Mouse (Mus musculus): Measurements from ENCODE around the gene Adamts4. TPM values are rescaled to one million over a fixed set of nuclear protein-coding genes. Genes with fewer than 3 reads are reported as not detected.
A peak's percentile ranks its signal among the peaks of the same experiment; 100 is the strongest.

The Adamts4 gene
- polyA plus RNA-seq, 1 experiment from 2014 or later, result 3.0 TPM

DNA sequence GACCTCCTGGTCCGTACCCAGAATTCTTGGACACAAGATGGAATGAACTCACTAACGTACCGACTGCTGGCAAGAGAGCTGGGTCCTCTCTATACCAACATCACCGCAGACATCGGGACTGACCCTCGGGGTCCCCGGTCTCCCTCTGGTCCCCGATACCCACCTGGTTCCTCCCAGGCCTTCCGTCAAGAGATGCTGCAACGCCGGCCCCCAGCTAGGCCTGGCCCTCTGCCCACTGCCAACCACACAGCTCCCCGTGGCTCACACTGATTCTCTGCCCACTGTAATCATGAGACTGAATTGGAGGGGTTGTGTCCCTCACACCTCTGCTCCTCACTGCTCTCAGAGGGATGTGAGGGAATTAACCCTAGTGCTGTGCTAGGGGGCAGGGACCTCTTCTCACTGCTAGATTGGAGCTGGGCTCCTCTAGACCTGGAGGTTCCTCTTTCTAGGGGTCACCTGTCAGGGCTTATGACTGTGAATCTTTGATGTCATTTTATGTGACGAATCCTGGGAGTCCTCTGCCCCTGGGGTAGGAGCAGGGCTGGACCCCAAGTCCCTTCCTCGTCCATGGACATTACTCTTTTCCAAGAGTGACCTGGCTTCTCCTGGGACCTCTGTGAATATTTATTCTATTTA lies 26.0 kb downstream of the Adamts4 start:
- no peaks in the 10 kb centered on the region for H3K9me3 ChIP-seq (ENCODE audit: control insufficient read depth, low read length)
- H3K36me3 ChIP-seq (ENCODE audit: control insufficient read depth, insufficient read depth, low read length), result peaks cover 67% of the 10 kb centered on the region
- no peak overlapping the region for H3K4me3 ChIP-seq (ENCODE audit: control insufficient read depth in 1 of 2, insufficient read depth in 1 of 2, low read depth in 1 of 2, low read length in 2 of 2)
- no peaks in the 10 kb centered on the region for H3K27me3 ChIP-seq (ENCODE audit: control insufficient read depth, insufficient read depth, low read length)
- no peak overlapping the region for H3K9ac ChIP-seq (ENCODE audit: low read length)
- no peak for ATAC-seq (ENCODE audit: insufficient number of reproducible peaks, insufficient read depth, low FRiP score, low read depth)
- H3K4me1 ChIP-seq (ENCODE audit: control insufficient read depth in 2 of 2, insufficient read depth in 2 of 2, low read length in 2 of 2), result peaks cover 9 to 19% of the 10 kb centered on the region in 2 experiments
- no peak overlapping the region for H3K4me2 ChIP-seq (ENCODE audit: low read length)
- 84% methylated on average over 14 of the region's 14 CpGs for WGBS
- no peak overlapping the region for H3K27ac ChIP-seq (replicated peaks in 1 of 2; ENCODE audit: control insufficient read depth in 1 of 2, insufficient read depth in 1 of 2, low read depth in 2 of 2, low read length in 2 of 2)

DNA sequence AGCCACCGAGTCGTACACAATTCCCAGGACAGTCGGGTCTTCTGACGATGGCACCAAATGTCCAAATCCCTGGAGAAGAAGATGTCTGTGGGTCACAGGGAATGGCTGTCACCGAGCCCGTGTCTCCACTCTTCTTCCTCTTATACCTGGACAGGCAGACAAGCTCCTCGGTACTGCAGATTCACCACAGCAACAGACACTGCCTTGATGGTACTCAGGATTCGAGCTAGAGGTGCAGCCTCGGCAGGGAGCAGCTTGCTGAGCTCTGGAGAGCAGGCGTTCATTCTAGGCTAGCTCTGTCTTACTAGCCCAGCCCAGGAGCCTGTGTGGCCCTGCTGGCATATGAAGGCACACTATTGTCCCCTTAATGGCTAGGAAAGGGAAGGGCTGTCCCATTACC lies 27.5 kb downstream of the Adamts4 start:
- no peak overlapping the region for H3K4me3 ChIP-seq (ENCODE audit: control insufficient read depth in 1 of 2, insufficient read depth in 1 of 2, low read depth in 1 of 2, low read length in 2 of 2)
- H3K27ac ChIP-seq (replicated peaks in 1 of 2; ENCODE audit: control insufficient read depth in 1 of 2, insufficient read depth in 1 of 2, low read depth in 2 of 2, low read length in 2 of 2), result no peak overlapping the region
- no peak overlapping the region for H3K9ac ChIP-seq (ENCODE audit: low read length)
- peaks cover 69% of the 10 kb centered on the region for H3K36me3 ChIP-seq (ENCODE audit: control insufficient read depth, insufficient read depth, low read length)
- H3K9me3 ChIP-seq (ENCODE audit: control insufficient read depth, low read length), result no peaks in the 10 kb centered on the region
- H3K27me3 ChIP-seq (ENCODE audit: control insufficient read depth, insufficient read depth, low read length), result no peaks in the 10 kb centered on the region
- no peak for ATAC-seq (ENCODE audit: insufficient number of reproducible peaks, insufficient read depth, low FRiP score, low read depth)
- WGBS, result 87% methylated on average over 10 of the region's 10 CpGs
- peaks cover 6 to 16% of the 10 kb centered on the region in 2 experiments for H3K4me1 ChIP-seq (ENCODE audit: control insufficient read depth in 2 of 2, insufficient read depth in 2 of 2, low read length in 2 of 2)
- H3K4me2 ChIP-seq (ENCODE audit: low read length), result no peak overlapping the region

DNA sequence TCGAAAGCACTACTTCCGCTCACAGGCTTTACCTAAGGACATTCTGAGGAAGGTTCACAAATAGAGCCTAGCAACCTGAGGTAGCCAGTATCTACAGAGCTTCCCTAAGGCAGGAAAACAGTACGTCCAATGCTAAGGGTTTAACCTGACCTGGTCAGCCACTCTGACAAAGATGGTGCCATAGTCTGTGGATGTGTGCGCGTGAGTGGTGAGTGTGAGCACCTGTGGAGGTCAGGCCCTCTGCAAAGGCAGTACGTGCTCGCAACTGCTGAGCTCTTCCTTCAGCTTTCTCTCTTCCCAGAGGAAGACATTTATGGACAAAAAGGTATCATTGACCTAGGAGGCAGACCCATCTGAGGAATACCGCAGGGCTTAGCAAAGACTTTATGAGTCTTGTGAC lies 28.2 kb downstream of the Adamts4 start:
- Histone ChIP-seq H3K36me3 (ENCODE audit: control insufficient read depth, insufficient read depth, low read length) (peaks cover 69% of the 10 kb centered on the region), H3K27ac (replicated peaks in 1 of 2; ENCODE audit: control insufficient read depth in 1 of 2, insufficient read depth in 1 of 2, low read depth in 2 of 2, low read length in 2 of 2) (no peak overlapping the region), H3K4me3 (ENCODE audit: control insufficient read depth in 1 of 2, insufficient read depth in 1 of 2, low read depth in 1 of 2, low read length in 2 of 2) (no peak overlapping the region), H3K27me3 (ENCODE audit: control insufficient read depth, insufficient read depth, low read length) (no peaks in the 10 kb centered on the region), H3K4me1 (ENCODE audit: control insufficient read depth in 2 of 2, insufficient read depth in 2 of 2, low read length in 2 of 2) (peaks cover 6 to 16% of the 10 kb centered on the region in 2 experiments), H3K4me2 (ENCODE audit: low read length) (no peak overlapping the region), H3K9me3 (ENCODE audit: control insufficient read depth, low read length) (no peaks in the 10 kb centered on the region), H3K9ac (ENCODE audit: low read length) (no peak overlapping the region)
- no peak for ATAC-seq (ENCODE audit: insufficient number of reproducible peaks, insufficient read depth, low FRiP score, low read depth)
- 94% methylated on average over 8 of the region's 8 CpGs for WGBS

DNA sequence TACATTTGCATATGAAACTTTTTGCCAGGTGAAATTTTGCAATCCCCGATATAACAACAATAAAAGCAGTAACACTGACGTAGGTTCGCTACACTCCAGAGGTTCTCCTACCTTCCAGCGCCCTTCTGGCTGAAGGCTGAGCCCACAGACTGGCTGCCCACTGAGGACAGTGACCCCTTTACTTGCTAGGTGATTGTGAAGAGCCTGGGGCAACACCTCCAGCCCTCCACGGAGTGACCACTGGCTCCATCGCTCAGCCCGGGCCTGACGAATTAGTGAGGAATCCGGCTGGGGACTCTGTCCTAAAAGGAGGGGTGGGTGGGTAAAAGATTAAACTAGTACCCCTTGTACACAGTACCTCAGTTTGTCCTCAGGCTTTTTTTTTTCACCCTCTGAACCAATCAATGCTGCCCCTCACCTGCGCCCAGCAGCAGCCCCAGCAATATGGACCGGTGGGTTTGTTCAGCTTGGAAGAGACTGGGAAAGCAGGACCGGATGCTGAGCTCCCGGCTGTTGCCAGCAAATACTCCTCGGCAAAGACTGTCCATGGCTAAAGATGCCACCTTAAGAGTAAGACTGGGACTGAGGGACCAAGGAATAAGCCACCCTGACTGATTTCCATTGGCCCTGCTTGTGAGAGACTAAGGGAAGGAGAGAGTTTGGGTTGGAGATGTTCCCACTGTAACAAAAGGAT lies 28.9 kb downstream of the Adamts4 start:
- no peak overlapping the region for H3K27ac ChIP-seq (replicated peaks in 1 of 2; ENCODE audit: control insufficient read depth in 1 of 2, insufficient read depth in 1 of 2, low read depth in 2 of 2, low read length in 2 of 2)
- ATAC-seq (ENCODE audit: insufficient number of reproducible peaks, insufficient read depth, low FRiP score, low read depth), result no peak
- peaks cover 6 to 16% of the 10 kb centered on the region in 2 experiments for H3K4me1 ChIP-seq (ENCODE audit: control insufficient read depth in 2 of 2, insufficient read depth in 2 of 2, low read length in 2 of 2)
- no peak overlapping the region; a peak in 1 of 4 replicates for H3K4me3 ChIP-seq (ENCODE audit: control insufficient read depth in 1 of 2, insufficient read depth in 1 of 2, low read depth in 1 of 2, low read length in 2 of 2)
- peak overlapping the region; percentile 87; the same call in 1 of the 2 replicates for H3K9ac ChIP-seq (ENCODE audit: low read length)
- no peaks in the 10 kb centered on the region for H3K27me3 ChIP-seq (ENCODE audit: control insufficient read depth, insufficient read depth, low read length)
- H3K36me3 ChIP-seq (ENCODE audit: control insufficient read depth, insufficient read depth, low read length), result peaks cover 69% of the 10 kb centered on the region
- H3K4me2 ChIP-seq (ENCODE audit: low read length), result no peak overlapping the region
- WGBS, result 85% methylated on average over 14 of the region's 14 CpGs
- H3K9me3 ChIP-seq (ENCODE audit: control insufficient read depth, low read length), result no peaks in the 10 kb centered on the region

DNA sequence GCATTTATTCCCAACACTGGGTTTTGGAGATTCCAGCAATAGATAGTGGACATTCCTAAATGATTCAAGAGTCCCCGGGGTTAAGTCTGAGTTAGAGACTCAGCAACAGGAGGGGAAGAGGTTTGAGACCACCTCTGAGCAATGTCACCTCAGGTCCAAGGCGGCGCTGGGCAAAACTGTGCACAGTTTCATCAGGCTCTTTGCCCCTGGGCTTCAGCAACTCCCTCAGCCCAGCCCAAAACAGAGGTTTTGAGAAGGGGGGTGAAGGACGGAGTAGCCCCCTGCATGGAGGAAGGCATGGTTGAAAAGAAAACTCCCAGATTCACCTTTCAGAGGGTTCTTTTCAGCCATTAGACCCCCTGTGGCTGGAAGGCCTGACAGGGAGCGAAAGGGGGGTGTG lies 29.5 kb downstream of the Adamts4 start:
- H3K9me3 ChIP-seq (ENCODE audit: control insufficient read depth, low read length), result no peaks in the 10 kb centered on the region
- no peak overlapping the region for H3K27ac ChIP-seq (replicated peaks in 1 of 2; ENCODE audit: control insufficient read depth in 1 of 2, insufficient read depth in 1 of 2, low read depth in 2 of 2, low read length in 2 of 2)
- H3K36me3 ChIP-seq (ENCODE audit: control insufficient read depth, insufficient read depth, low read length), result peaks cover 69% of the 10 kb centered on the region
- H3K4me1 ChIP-seq (ENCODE audit: control insufficient read depth in 2 of 2, insufficient read depth in 2 of 2, low read length in 2 of 2), result peaks cover 6 to 16% of the 10 kb centered on the region in 2 experiments
- no peaks in the 10 kb centered on the region for H3K27me3 ChIP-seq (ENCODE audit: control insufficient read depth, insufficient read depth, low read length)
- peak overlapping the region; percentile 92 for H3K4me2 ChIP-seq (ENCODE audit: low read length)
- peak overlapping the region; percentile 87 for H3K9ac ChIP-seq (ENCODE audit: low read length)
- WGBS, result 61% methylated on average over 5 of the region's 5 CpGs
- H3K4me3 ChIP-seq (ENCODE audit: control insufficient read depth in 1 of 2, insufficient read depth in 1 of 2, low read depth in 1 of 2, low read length in 2 of 2), result peak overlapping the region; percentile 76 to 96
- no peak for ATAC-seq (ENCODE audit: insufficient number of reproducible peaks, insufficient read depth, low FRiP score, low read depth)

DNA sequence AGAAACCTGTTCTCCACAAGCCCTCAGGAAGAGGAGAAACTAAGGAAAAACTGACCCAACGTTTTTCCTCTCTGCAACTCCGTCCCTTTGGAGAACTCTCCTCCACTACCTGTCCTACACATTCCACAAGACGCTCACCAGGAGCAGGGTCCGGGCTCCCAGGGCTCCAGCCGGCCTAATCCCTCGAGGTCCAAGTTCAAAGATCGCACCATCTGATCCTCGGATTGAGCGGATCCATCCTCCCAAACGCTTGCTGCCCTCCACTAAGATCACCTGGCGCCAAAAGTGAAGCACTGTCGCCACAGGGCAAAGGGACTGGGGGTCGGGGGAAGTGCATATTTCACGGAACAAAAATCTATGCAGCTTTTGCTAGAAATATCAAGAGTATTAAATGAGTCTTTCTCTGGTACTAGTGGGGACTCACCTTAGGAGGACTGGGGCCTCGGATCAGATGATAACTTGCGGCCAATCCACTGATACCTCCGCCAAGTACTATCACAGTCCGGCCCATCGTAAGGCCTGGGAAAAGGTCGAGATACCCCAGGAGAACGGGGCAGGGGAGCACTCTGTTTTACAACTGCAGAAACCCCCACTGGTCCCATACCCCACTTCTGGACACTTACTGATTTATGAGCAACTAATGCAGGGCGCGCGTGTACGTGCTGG lies 30.2 kb downstream of the Adamts4 start:
- peak overlapping the region; percentile 92 for H3K4me2 ChIP-seq (ENCODE audit: low read length)
- no peaks in the 10 kb centered on the region for H3K9me3 ChIP-seq (ENCODE audit: control insufficient read depth, low read length)
- H3K36me3 ChIP-seq (ENCODE audit: control insufficient read depth, insufficient read depth, low read length), result peaks cover 69% of the 10 kb centered on the region
- H3K4me1 ChIP-seq (ENCODE audit: control insufficient read depth in 2 of 2, insufficient read depth in 2 of 2, low read length in 2 of 2), result peaks cover 6 to 16% of the 10 kb centered on the region in 2 experiments
- ATAC-seq (ENCODE audit: insufficient number of reproducible peaks, insufficient read depth, low FRiP score, low read depth), result peak; percentile 7; the same call in 1 of the 2 replicates
- under 1% methylated on average over 25 of the region's 25 CpGs for WGBS
- no peaks in the 10 kb centered on the region for H3K27me3 ChIP-seq (ENCODE audit: control insufficient read depth, insufficient read depth, low read length)
- H3K27ac ChIP-seq (replicated peaks in 1 of 2; ENCODE audit: control insufficient read depth in 1 of 2, insufficient read depth in 1 of 2, low read depth in 2 of 2, low read length in 2 of 2), result peak overlapping the region; percentile 65 to 69
- peak overlapping the region; percentile 76 to 96 for H3K4me3 ChIP-seq (ENCODE audit: control insufficient read depth in 1 of 2, insufficient read depth in 1 of 2, low read depth in 1 of 2, low read length in 2 of 2)
- H3K9ac ChIP-seq (ENCODE audit: low read length), result peak overlapping the region; percentile 87

DNA sequence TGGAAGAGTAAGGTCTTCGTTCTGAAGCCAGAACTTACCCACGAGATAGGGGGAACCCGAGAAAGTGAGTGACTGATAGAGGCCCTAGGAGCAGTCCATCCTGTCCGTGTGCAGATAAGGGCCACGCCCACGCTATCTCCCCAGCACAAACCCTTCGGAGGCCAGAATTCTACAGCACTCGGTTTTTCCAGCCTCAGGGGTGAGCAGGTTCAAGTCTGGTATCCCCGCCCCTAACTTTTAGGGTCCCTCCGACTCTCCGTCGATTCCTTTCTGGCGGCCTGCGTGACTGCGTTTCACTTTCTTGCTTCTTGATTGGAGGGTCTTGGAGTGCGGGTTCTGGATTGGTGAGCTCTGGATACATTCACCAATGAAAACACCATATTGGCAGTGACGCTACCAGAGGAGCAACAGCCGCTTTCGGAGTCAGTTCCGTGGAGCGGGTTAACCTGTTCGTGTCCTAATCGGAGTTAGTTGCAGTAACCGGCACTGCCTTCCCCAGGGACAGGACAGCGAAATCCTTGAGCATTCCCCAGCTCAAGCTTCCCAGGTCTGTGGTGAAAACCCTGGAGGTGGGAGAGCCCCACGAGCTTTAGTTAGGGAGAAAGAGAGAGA lies 30.8 kb downstream of the Adamts4 start, which contains the start of gene Ppox:
Gene Ppox (minus strand): TSS at position 271 of the 612 bp plus-strand sequence.
- peak within 1 kb of the TSS; percentile 87 for H3K9ac ChIP-seq (ENCODE audit: low read length)
- H3K4me1 ChIP-seq (ENCODE audit: control insufficient read depth in 2 of 2, insufficient read depth in 2 of 2, low read length in 2 of 2), result peaks cover 6 to 16% of the 10 kb centered on the region in 2 experiments
- H3K36me3 ChIP-seq (ENCODE audit: control insufficient read depth, insufficient read depth, low read length), result peaks cover 69% of the 10 kb centered on the region
- H3K27me3 ChIP-seq (ENCODE audit: control insufficient read depth, insufficient read depth, low read length), result no peaks in the 10 kb centered on the region
- WGBS, result 0% methylated on average over 26 of the region's 26 CpGs
- peak; percentile 95 for ATAC-seq (ENCODE audit: insufficient number of reproducible peaks, insufficient read depth, low FRiP score, low read depth)
- no peaks in the 10 kb centered on the region for H3K9me3 ChIP-seq (ENCODE audit: control insufficient read depth, low read length)
- H3K27ac ChIP-seq (replicated peaks in 1 of 2; ENCODE audit: control insufficient read depth in 1 of 2, insufficient read depth in 1 of 2, low read depth in 2 of 2, low read length in 2 of 2), result peak within 1 kb of the TSS; percentile 78 to 89
- H3K4me3 ChIP-seq (ENCODE audit: control insufficient read depth in 1 of 2, insufficient read depth in 1 of 2, low read depth in 1 of 2, low read length in 2 of 2), result peak within 1 kb of the TSS; percentile 76 to 96
- H3K4me2 ChIP-seq (ENCODE audit: low read length), result peak within 1 kb of the TSS; percentile 92
